Mouse (Mus musculus): Measurements from ENCODE around the gene Smg1.

DNA sequence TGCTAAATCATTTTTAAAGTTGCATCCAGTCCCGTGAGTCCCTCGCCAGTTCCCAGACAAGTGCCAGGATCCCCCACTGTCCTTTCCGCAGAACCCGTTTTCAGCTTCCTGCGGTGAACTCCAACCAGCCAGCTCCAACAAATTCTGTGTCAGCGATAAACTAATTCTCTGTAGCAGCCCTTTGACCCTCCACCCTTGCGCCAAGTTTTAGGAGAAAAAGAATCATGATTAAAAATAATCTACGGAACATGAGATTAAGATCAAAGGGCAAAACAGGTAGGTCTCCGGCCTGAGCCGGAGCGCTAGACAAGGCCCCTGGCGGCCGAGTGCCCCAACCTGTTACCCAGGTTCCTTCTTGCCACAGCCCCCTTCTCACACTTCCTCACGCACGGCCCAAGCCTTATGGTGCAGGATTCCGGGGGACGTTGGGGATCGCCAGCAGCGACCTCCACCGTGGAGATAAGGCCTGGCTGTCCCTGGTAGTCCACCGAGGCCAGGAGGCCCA, 114.5 kb downstream of the Smg1 start:
- TF ChIP-seq CTCF (IDR thresholded peaks at IDR 0.05; ENCODE audit: low read depth, low read length), result no peak
- no peak for TF ChIP-seq GATA1 (IDR thresholded peaks at IDR 0.05; ENCODE audit: borderline replicate concordance, low read length)
- TF ChIP-seq TAL1 (conservative IDR thresholded peaks at IDR 0.05; ENCODE audit: low read depth, low read length), result no peak
- TF ChIP-seq POLR2AphosphoS5 (IDR thresholded peaks at IDR 0.05; ENCODE audit: insufficient replicate concordance, low read depth, low read length), result no peak
- no peak for TF ChIP-seq GATA2 (IDR thresholded peaks at IDR 0.05; ENCODE audit: borderline replicate concordance, low read depth, low read length)

Data from G1E (cell line).